Mouse (Mus musculus): ENCODE data around the gene Uvrag.

- TF ChIP-seq CTCF (IDR thresholded peaks at IDR 0.05; ENCODE audit: low read depth, low read length), result peak; percentile 75
- no peak for TF ChIP-seq POLR2A (IDR thresholded peaks at IDR 0.05; ENCODE audit: extremely low read depth, insufficient read depth, low read length)
Observed at GRCm38 (mm10) chr7:98836646-98837045, 304.3 kb downstream of the Uvrag start.
